Mouse (Mus musculus) lung, adult 2 months (tissue): ENCODE results near the gene Ypel2.

Experiments used
- CTCF ChIP-seq: fragments of 200-500 bp; IDR thresholded peaks from 2 replicates; pipeline ENCODE4 v1.5.1; 2011; ENCODE audit warnings: mild to moderate bottlenecking, low read length, control low read depth; ENCODE audit not compliant: insufficient read depth
- POLR2A ChIP-seq: fragments of 200-500 bp; IDR thresholded peaks from 2 replicates; pipeline ENCODE4 v1.6.1; 2011; ENCODE audit warnings: low read depth, mild to moderate bottlenecking, control low read depth, low read length, borderline replicate concordance; ENCODE audit errors: extremely low read depth

DNA sequence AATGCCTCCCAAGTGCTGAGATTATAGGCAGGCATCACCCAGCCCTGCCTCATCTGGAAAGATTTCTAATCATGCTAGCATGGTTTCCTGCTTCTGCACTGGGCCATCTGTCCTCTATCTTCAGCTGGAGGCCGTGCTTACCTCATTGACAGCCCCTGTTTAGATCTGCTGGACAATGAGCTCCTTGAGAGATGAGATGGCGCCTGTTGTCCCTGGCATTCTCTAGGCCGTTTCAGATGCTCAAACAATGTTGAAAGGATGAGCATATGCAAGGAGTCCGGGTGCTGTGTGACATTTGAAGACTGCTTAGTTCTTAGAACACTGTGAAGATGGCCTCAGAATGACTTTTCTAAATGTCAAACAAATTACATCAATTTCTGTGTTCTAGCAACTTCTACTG, 88.8 kb downstream of the Ypel2 start:
- TF ChIP-seq CTCF, result no peak
- no peak for TF ChIP-seq POLR2A
